8 mouse cellular contexts compared by ENCODE assay signal in genomic region chr10:75873543-75874170, GRCm38 (mm10). TPM values are rescaled to one million over a fixed set of nuclear protein-coding genes. Genes with fewer than 3 reads are reported as not detected.
A peak's percentile ranks its signal among the peaks of the same experiment; 100 is the strongest.
DNase-seq lines count a peak whose midpoint lies in the region; ATAC-seq and TF ChIP-seq lines count a peak whose summit lies in the region.

No protein-coding gene starts in this region.

- peak; percentile 38 for DNase-seq in layer of hippocampus, adult 9-11 months
- DNase-seq in layer of hippocampus, postnatal 10 days (ENCODE audit: low spot score in 2 of 2): no peak
- DNase-seq in cerebellum, postnatal 25 days: peak; percentile 64 to 68
- DNase-seq in intestine, embryonic 14.5 days (ENCODE audit: low spot score): no peak
- DNase-seq in thymus, postnatal 0 days (ENCODE audit: low spot score): no peak
- DNase-seq in lung, postnatal 25 days (ENCODE audit: low spot score): no peak
- DNase-seq in layer of hippocampus, adult 8-10 months (ENCODE audit: low spot score in 2 of 2): no peak

- H3K9ac ChIP-seq in intestine, embryonic 14.5 days (ENCODE audit: low read length): peak overlapping the region; percentile 41; the same call in 1 of the 2 replicates

- no peak for TF ChIP-seq CTCF in olfactory bulb, adult 2 months (IDR thresholded peaks at IDR 0.05; ENCODE audit: insufficient read depth, low read depth, low read length)

- TF ChIP-seq POLR2A in olfactory bulb, adult 2 months (IDR thresholded peaks at IDR 0.05; ENCODE audit: insufficient read depth, low read depth, low read length): no peak

- no peaks in the 10 kb centered on the region for H3K36me3 ChIP-seq in intestine, embryonic 14.5 days (ENCODE audit: control insufficient read depth, insufficient read depth, low read length)

- ATAC-seq in intestine, embryonic 14.5 days (replicated peaks; ENCODE audit: low FRiP score, low TSS enrichment, low read depth): no peak

- peaks cover 8% of the 10 kb centered on the region for H3K4me1 ChIP-seq in intestine, embryonic 14.5 days (replicated peaks; ENCODE audit: control insufficient read depth, insufficient read depth, low read length)
- 0 out of 2 replicates have a peak, but pooled peaks cover 2% of the 10 kb centered on the region for H3K4me1 ChIP-seq in olfactory bulb, adult 2 months (ENCODE audit: control insufficient read depth, insufficient read depth, low read length)

- no peak overlapping the region for H3K4me3 ChIP-seq in intestine, embryonic 14.5 days (ENCODE audit: low read depth, low read length)
- no peak overlapping the region for H3K4me3 ChIP-seq in olfactory bulb, adult 2 months (ENCODE audit: insufficient read depth, low read depth, low read length)

- H3K9me3 ChIP-seq in intestine, embryonic 14.5 days (ENCODE audit: control insufficient read depth, low read length): no peaks in the 10 kb centered on the region

- peak overlapping the region; percentile 75 for H3K4me2 ChIP-seq in intestine, embryonic 14.5 days (ENCODE audit: low read length)

- H3K27ac ChIP-seq in intestine, embryonic 14.5 days (ENCODE audit: low read depth): peak overlapping the region; percentile 71
- H3K27ac ChIP-seq in olfactory bulb, adult 2 months (ENCODE audit: insufficient read depth, low read depth, low read length): peak overlapping the region; percentile 53

- WGBS in intestine, embryonic 14.5 days: 36% methylated on average over 10 of the region's 10 CpGs
- 12% methylated on average over 10 of the region's 10 CpGs for WGBS in olfactory bulb, adult 2 months

- no peaks in the 10 kb centered on the region for H3K27me3 ChIP-seq in intestine, embryonic 14.5 days (replicated peaks; ENCODE audit: control insufficient read depth, insufficient read depth, low read length)

RNA-seq across cellular contexts. Expression of gene Mif, which starts 13.6 kb away (rescaled TPM):
- total RNA-seq in layer of hippocampus, postnatal 10 days (2021): 100 to 1,000 TPM; 674 to 738 TPM
- 3,019 and 3,193 TPM in 2 replicates for polyA plus RNA-seq in intestine, embryonic 14.5 days (2014; fragmentation: Nextera tagmentation; extraction: Ambion mirVana)
- polyA plus RNA-seq in olfactory bulb, adult 2 months (2012; ENCODE audit: insufficient read depth, insufficient read length, low replicate concordance, missing spikeins): not detected in 2 replicates
- 1,368 and 1,597 TPM in 2 replicates for polyA plus RNA-seq in thymus, postnatal 0 days (2015; fragmentation: Nextera tagmentation; extraction: Ambion mirVana)
- 100 to 1,000 TPM; 442 to 478 (median 462) TPM for total RNA-seq in layer of hippocampus, adult 8-10 months (2022)

RNA-seq across cellular contexts. Expression of gene Derl3, which starts 19.6 kb away (rescaled TPM):
- total RNA-seq in layer of hippocampus, postnatal 10 days (2021): 1 to 10 TPM in 1 of 2 experiments, not detected in 1; 1.7 TPM
- polyA plus RNA-seq in intestine, embryonic 14.5 days (2014; fragmentation: Nextera tagmentation; extraction: Ambion mirVana): 2.2 and 2.6 TPM in 2 replicates
- not detected in 2 replicates for polyA plus RNA-seq in olfactory bulb, adult 2 months (2012; ENCODE audit: insufficient read depth, insufficient read length, low replicate concordance, missing spikeins)
- polyA plus RNA-seq in thymus, postnatal 0 days (2015; fragmentation: Nextera tagmentation; extraction: Ambion mirVana): 1.1 and 1.2 TPM in 2 replicates
- 1 to 10 TPM; 1.3 to 6.8 (median 4.4) TPM for total RNA-seq in layer of hippocampus, adult 8-10 months (2022)

RNA-seq across cellular contexts. Expression of gene Gstt2, which starts 36.4 kb away (rescaled TPM):
- 1 to 10 TPM; 5.0 to 6.1 TPM for total RNA-seq in layer of hippocampus, postnatal 10 days (2021)
- polyA plus RNA-seq in intestine, embryonic 14.5 days (2014; fragmentation: Nextera tagmentation; extraction: Ambion mirVana): 39.6 and 41.3 TPM in 2 replicates
- not detected in 2 replicates for polyA plus RNA-seq in olfactory bulb, adult 2 months (2012; ENCODE audit: insufficient read depth, insufficient read length, low replicate concordance, missing spikeins)
- 77.5 and 78.6 TPM in 2 replicates for polyA plus RNA-seq in thymus, postnatal 0 days (2015; fragmentation: Nextera tagmentation; extraction: Ambion mirVana)
- 1 to 10 TPM; 5.1 to 6.8 (median 5.7) TPM for total RNA-seq in layer of hippocampus, adult 8-10 months (2022)

RNA-seq across cellular contexts. Expression of gene Smarcb1, which starts 47.8 kb away (rescaled TPM):
- total RNA-seq in layer of hippocampus, postnatal 10 days (2021): 10 to 100 TPM; 99.2 to 99.3 TPM
- 189 and 192 TPM in 2 replicates for polyA plus RNA-seq in intestine, embryonic 14.5 days (2014; fragmentation: Nextera tagmentation; extraction: Ambion mirVana)
- not detected in 2 replicates for polyA plus RNA-seq in olfactory bulb, adult 2 months (2012; ENCODE audit: insufficient read depth, insufficient read length, low replicate concordance, missing spikeins)
- polyA plus RNA-seq in thymus, postnatal 0 days (2015; fragmentation: Nextera tagmentation; extraction: Ambion mirVana): 138 and 140 TPM in 2 replicates
- 10 to 100 TPM; 80.7 to 83.2 (median 82.5) TPM for total RNA-seq in layer of hippocampus, adult 8-10 months (2022)

RNA-seq across cellular contexts. Expression of gene Gstt4, which starts 51.3 kb away (rescaled TPM):
- total RNA-seq in layer of hippocampus, postnatal 10 days (2021): not detected
- not detected in 2 replicates for polyA plus RNA-seq in intestine, embryonic 14.5 days (2014; fragmentation: Nextera tagmentation; extraction: Ambion mirVana)
- polyA plus RNA-seq in olfactory bulb, adult 2 months (2012; ENCODE audit: insufficient read depth, insufficient read length, low replicate concordance, missing spikeins): not detected in 2 replicates
- 0.14 and 0.18 TPM in 2 replicates for polyA plus RNA-seq in thymus, postnatal 0 days (2015; fragmentation: Nextera tagmentation; extraction: Ambion mirVana)
- total RNA-seq in layer of hippocampus, adult 8-10 months (2022): under 1 TPM in 1 of 4 experiments, not detected in 3; 0.35 TPM

Comparison
In these comparisons a context has a peak if more than half of its experiments do, and no peak if none do; other contexts are left out.
1. DNase-seq: peak in layer of hippocampus, adult 9-11 months (single experiment) and cerebellum, postnatal 25 days (2 of 2); none in layer of hippocampus, postnatal 10 days (0 of 2), intestine, embryonic 14.5 days (single experiment), thymus, postnatal 0 days (single experiment), lung, postnatal 25 days (single experiment) and layer of hippocampus, adult 8-10 months (0 of 2).
2. RNA of gene Mif, which starts 13.6 kb away (polyA plus RNA-seq): 3,019 to 3,193 TPM in intestine, embryonic 14.5 days and 1,368 to 1,597 TPM in thymus, postnatal 0 days; not detected in olfactory bulb, adult 2 months; every median in the first group is over 1,000 times any median in the second.
3. RNA of gene Gstt2, which starts 36.4 kb away (polyA plus RNA-seq): 77.5 to 78.6 TPM in thymus, postnatal 0 days and 39.6 to 41.3 TPM in intestine, embryonic 14.5 days; not detected in olfactory bulb, adult 2 months; every median in the first group is over 10 times any median in the second.